Mouse (Mus musculus): Measurements from ENCODE around the gene Ten1. TPM values are rescaled to one million over a fixed set of nuclear protein-coding genes. Genes with fewer than 3 reads are reported as not detected.

Gene Ten1
- 17.8 and 23.1 TPM in 2 replicates for total RNA-seq (2014; fragmentation: Nextera tagmentation)
- total RNA-seq (2017) = 47.6 and 47.8 TPM in 2 replicates
- 95.8 and 99.2 TPM in 2 replicates for polyA plus RNA-seq (2012)

DNA sequence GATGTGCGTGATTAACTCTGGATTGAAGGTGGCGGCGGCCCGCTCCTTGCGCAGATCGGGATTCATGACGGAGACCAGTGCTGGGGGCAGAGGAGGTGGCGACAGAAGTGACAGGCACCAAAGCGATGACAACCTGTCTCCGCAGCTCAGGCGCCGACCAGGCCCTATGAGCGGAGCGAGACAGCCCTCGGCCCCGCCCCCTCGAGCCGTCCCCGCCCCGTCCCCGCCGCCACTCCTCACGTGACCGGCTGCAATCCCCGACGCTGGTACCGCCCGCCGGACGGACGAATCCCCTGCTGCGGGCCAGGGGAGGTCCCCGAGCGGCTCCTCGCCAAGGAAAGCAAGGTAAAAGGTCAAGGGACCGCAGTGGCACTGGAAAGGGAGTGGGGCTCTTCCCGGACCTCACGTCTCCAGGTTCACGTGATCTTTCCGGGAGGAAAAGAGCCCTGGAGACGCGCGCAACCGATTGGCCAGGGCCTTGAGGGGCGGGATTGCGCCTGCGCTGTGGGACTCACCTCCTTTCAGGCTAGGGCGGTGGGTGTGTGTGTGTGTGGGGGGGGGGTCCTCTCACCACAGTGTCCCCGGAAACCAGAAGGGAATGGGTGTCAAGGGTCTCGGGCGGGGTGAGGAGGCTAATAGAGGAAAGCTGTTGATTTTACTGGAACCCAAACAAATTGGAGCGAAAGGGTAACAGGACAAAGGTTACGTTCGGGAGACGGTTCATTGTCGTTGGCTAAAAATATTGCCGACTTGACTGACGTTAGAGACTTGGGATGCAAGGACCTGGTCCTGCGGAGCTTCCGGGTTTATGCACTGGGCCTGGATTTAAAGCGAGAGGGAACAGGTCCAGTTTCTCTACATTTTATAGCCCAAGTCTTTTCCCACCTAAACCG is at the start of gene Ten1, which contains the start of gene Acox1:
Gene Ten1 (plus strand): TSS at position 217 of the 893 bp plus-strand sequence.
Gene Acox1 (minus strand): TSS at position 407 of the 893 bp plus-strand sequence.
- DNase-seq (ENCODE audit: low spot score) (peak; percentile 95), ATAC-seq (ENCODE audit: extremely low read depth, insufficient number of reproducible peaks, low FRiP score, poor library complexity, severe bottlenecking) (peak; percentile 84)
- Histone ChIP-seq H3K4me3 (ENCODE audit: low read depth, low read length) (peak within 1 kb of the TSS; percentile 80), H3K4me1 (ENCODE audit: insufficient read depth, low read depth, low read length) (peaks cover 43% of the 10 kb centered on the region), H3K27me3 (ENCODE audit: insufficient read depth, low read length) (no peaks in the 10 kb centered on the region), H3K36me3 (replicated peaks) (peaks cover 49% of the 10 kb centered on the region), H3K9me3 (replicated peaks) (no peaks in the 10 kb centered on the region)
- no peak for TF ChIP-seq POLR2AphosphoS5 (IDR thresholded peaks at IDR 0.05; ENCODE audit: insufficient replicate concordance, low read depth, low read length)
- TF ChIP-seq CTCF (IDR thresholded peaks at IDR 0.05; ENCODE audit: low read depth, low read length) = no peak
- TF ChIP-seq GATA2 (IDR thresholded peaks at IDR 0.05; ENCODE audit: borderline replicate concordance, low read depth, low read length) = no peak
- no peak for TF ChIP-seq TAL1 (conservative IDR thresholded peaks at IDR 0.05; ENCODE audit: low read depth, low read length)

- peaks cover 100% of the 10 kb centered on the region for H3K36me3 ChIP-seq (replicated peaks)
Measured at GRCm38 (mm10) chr11:116149341-116149740, 49.3 kb upstream of the Ten1 start.

DNA sequence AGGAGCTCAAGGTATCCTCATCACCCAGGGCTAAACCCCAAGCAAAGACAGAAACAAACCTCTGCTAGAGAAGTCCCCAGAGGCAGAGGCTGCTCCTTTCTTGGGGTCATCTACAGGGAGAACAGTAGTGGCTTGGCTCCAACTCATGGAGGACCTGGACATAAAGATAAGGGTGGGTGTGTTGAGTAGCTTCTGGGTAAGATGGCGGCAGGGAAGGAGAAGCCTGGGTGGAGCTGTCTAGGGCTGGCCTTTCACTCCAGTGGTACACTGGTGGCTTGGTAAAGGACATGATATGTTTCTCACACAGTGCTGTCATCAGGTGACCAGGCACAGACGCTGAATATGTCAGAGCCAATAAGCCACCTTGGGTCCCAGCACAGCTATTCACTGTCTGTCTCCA is 47.7 kb upstream of the Ten1 start:
- TF ChIP-seq CTCF (IDR thresholded peaks at IDR 0.05; ENCODE audit: low read depth, low read length) = no peak
- no peak for TF ChIP-seq GATA2 (IDR thresholded peaks at IDR 0.05; ENCODE audit: borderline replicate concordance, low read depth, low read length)
- ATAC-seq (ENCODE audit: extremely low read depth, insufficient number of reproducible peaks, low FRiP score, poor library complexity, severe bottlenecking) = no peak
- Histone ChIP-seq H3K9me3 (replicated peaks) (no peaks in the 10 kb centered on the region), H3K4me3 (ENCODE audit: low read depth, low read length) (no peak overlapping the region), H3K36me3 (replicated peaks) (peaks cover 99% of the 10 kb centered on the region), H3K27me3 (ENCODE audit: insufficient read depth, low read length) (no peaks in the 10 kb centered on the region; the same call in 1 of the 2 replicates), H3K4me1 (ENCODE audit: insufficient read depth, low read depth, low read length) (peaks cover 17% of the 10 kb centered on the region)
- no peak for DNase-seq (ENCODE audit: low spot score)

More at GRCm38 (mm10) chr11:116149341-116149740, 49.3 kb upstream of the Ten1 start:
- Histone ChIP-seq H3K27me3 (ENCODE audit: insufficient read depth, low read length) (no peaks in the 10 kb centered on the region; the same call in 1 of the 2 replicates), H3K4me1 (ENCODE audit: insufficient read depth, low read depth, low read length) (peaks cover 24% of the 10 kb centered on the region), H3K9me3 (replicated peaks) (no peaks in the 10 kb centered on the region), H3K4me3 (ENCODE audit: low read depth, low read length) (no peak overlapping the region)
- no peak for ATAC-seq (ENCODE audit: extremely low read depth, insufficient number of reproducible peaks, low FRiP score, poor library complexity, severe bottlenecking)
- DNase-seq (ENCODE audit: low spot score) = no peak
- TF ChIP-seq POLR2AphosphoS5 (IDR thresholded peaks at IDR 0.05; ENCODE audit: insufficient replicate concordance, low read depth, low read length) (no peak), CTCF (IDR thresholded peaks at IDR 0.05; ENCODE audit: low read depth, low read length) (no peak), GATA2 (IDR thresholded peaks at IDR 0.05; ENCODE audit: borderline replicate concordance, low read depth, low read length) (no peak), TAL1 (conservative IDR thresholded peaks at IDR 0.05; ENCODE audit: low read depth, low read length) (no peak), GATA1 (IDR thresholded peaks at IDR 0.05; ENCODE audit: borderline replicate concordance, low read length) (no peak)

- no peaks in the 10 kb centered on the region for H3K27me3 ChIP-seq (ENCODE audit: insufficient read depth, low read length)
- peaks cover 13% of the 10 kb centered on the region for H3K4me1 ChIP-seq (ENCODE audit: insufficient read depth, low read depth, low read length)
- DNase-seq (ENCODE audit: low spot score) = no peak
- H3K9me3 ChIP-seq (replicated peaks) = no peaks in the 10 kb centered on the region
- no peak for TF ChIP-seq GATA2 (IDR thresholded peaks at IDR 0.05; ENCODE audit: borderline replicate concordance, low read depth, low read length)
- ATAC-seq (ENCODE audit: extremely low read depth, insufficient number of reproducible peaks, low FRiP score, poor library complexity, severe bottlenecking) = no peak
- H3K4me3 ChIP-seq (ENCODE audit: low read depth, low read length) = no peak overlapping the region
- H3K36me3 ChIP-seq (replicated peaks) = peaks cover 88% of the 10 kb centered on the region
Measured at GRCm38 (mm10) chr11:116161312-116161711, 37.3 kb upstream of the Ten1 start.

DNA sequence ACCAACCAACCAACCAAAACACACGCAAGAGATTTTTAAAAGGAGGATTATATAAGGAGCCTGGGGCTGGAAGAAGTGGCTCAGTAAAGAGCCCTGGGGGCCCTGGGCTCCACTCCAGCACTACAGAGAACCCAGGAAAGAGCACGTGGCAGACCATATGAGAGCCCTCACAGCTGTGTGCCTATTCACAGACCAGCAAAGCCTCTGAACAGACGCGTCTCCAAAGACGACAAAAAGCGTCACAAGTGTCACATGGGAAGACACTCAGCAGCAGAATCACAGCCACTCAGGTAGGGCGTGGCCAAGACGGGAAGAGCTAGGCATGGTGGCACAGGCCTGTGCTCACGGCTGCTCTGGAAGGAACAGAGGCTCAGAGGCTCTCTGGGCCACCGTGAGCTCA is 36.5 kb upstream of the Ten1 start:
- peaks cover 21% of the 10 kb centered on the region for H3K4me1 ChIP-seq (ENCODE audit: insufficient read depth, low read depth, low read length)

DNA sequence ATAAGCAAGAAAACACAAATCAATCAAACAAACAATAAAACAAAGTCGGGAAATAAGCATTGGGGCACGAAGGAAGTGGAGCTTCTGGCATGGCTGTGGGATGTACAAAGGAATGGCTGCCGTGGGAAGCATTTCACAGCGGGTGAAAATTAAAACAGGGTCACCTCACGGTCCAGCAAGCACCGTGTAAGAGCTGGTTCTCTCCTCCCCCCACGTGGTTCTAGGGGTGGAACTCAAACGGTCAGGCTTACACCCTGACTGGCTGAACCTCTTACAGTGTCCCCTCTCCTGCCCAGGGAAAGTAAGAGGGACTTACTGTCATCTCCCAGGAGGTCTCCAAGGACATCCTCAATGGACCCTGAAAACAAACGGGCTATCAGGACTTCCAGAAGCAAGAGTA is 35.7 kb upstream of the Ten1 start:
- Histone ChIP-seq H3K27me3 (ENCODE audit: insufficient read depth, low read length) (no peaks in the 10 kb centered on the region), H3K9me3 (replicated peaks) (no peaks in the 10 kb centered on the region), H3K36me3 (replicated peaks) (peaks cover 74% of the 10 kb centered on the region), H3K4me1 (ENCODE audit: insufficient read depth, low read depth, low read length) (peaks cover 29% of the 10 kb centered on the region), H3K4me3 (ENCODE audit: low read depth, low read length) (no peak overlapping the region)
- TF ChIP-seq GATA2 (IDR thresholded peaks at IDR 0.05; ENCODE audit: borderline replicate concordance, low read depth, low read length) (no peak), POLR2AphosphoS5 (IDR thresholded peaks at IDR 0.05; ENCODE audit: insufficient replicate concordance, low read depth, low read length) (no peak), CTCF (IDR thresholded peaks at IDR 0.05; ENCODE audit: low read depth, low read length) (no peak), TAL1 (conservative IDR thresholded peaks at IDR 0.05; ENCODE audit: low read depth, low read length) (no peak)
- DNase-seq (ENCODE audit: low spot score) = no peak
- no peak for ATAC-seq (ENCODE audit: extremely low read depth, insufficient number of reproducible peaks, low FRiP score, poor library complexity, severe bottlenecking)

More for the DNA sequence above, 36.5 kb upstream of the Ten1 start:
- DNase-seq (ENCODE audit: low spot score) (no peak), ATAC-seq (ENCODE audit: extremely low read depth, insufficient number of reproducible peaks, low FRiP score, poor library complexity, severe bottlenecking) (no peak)
- no peak overlapping the region for H3K4me3 ChIP-seq (ENCODE audit: low read depth, low read length)
- H3K9me3 ChIP-seq (replicated peaks) = no peaks in the 10 kb centered on the region
- peaks cover 82% of the 10 kb centered on the region for H3K36me3 ChIP-seq (replicated peaks)
- no peak for TF ChIP-seq CTCF (IDR thresholded peaks at IDR 0.05; ENCODE audit: low read depth, low read length)
- TF ChIP-seq GATA2 (IDR thresholded peaks at IDR 0.05; ENCODE audit: borderline replicate concordance, low read depth, low read length) = no peak
- TF ChIP-seq GATA1 (IDR thresholded peaks at IDR 0.05; ENCODE audit: borderline replicate concordance, low read length) = no peak
- TF ChIP-seq POLR2AphosphoS5 (IDR thresholded peaks at IDR 0.05; ENCODE audit: insufficient replicate concordance, low read depth, low read length) = no peak
- no peak for TF ChIP-seq TAL1 (conservative IDR thresholded peaks at IDR 0.05; ENCODE audit: low read depth, low read length)
- no peaks in the 10 kb centered on the region for H3K27me3 ChIP-seq (ENCODE audit: insufficient read depth, low read length)
